Mouse (Mus musculus) erythroid progenitor cell, adult 5-6 weeks (primary cell): ENCODE measurements around the gene Gucy2c. TPM values are rescaled to one million over a fixed set of nuclear protein-coding genes. Genes with fewer than 3 reads are reported as not detected.

ENCODE experiments used
- ATAC-seq: replicated peaks from 2 replicates; pipeline ENCODE4 v1.8.0; 2016; ENCODE audit warnings: moderate number of reproducible peaks, mild to moderate bottlenecking, moderate TSS enrichment, inconsistent platforms; ENCODE audit not compliant: poor library complexity, low FRiP score, severe bottlenecking
- total RNA-seq, 2 experiments: library from RNA; stranded (forward) in 1 of 2; stranded (reverse) in 1 of 2; fragments of 150-400 nt in 1 of 2; fragments of 186-747, 209-891 nt in 1 of 2; gene quantifications; 2 replicates each; pipeline versions ENCODE4 v1.2.3 to v1.2.4; 2015 to 2017; ENCODE audit warnings: low replicate concordance in 2 of 2

Gucy2c gene
- total RNA-seq, 2 experiments from 2014 or later = not detected

DNA sequence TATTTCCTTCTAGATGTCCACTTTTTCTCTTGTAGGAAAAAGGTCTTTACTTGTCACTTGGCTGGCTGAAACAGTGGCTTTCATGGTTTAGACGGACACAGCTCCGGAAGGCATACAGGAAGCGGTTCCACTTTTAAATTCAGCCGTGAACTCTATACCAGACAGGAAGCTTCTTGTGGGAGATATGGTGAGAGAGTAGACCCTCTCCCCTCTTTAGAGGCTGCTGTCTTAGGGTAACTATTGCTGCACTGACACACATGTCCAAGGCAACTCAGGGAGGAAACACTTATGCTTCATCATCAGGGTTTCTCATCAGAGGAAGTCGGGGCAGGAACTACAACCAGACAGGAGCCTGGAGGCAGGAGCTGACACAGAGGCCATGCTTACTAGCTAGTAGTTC is 36.0 kb downstream of the Gucy2c start:
- ATAC-seq = no peak

DNA sequence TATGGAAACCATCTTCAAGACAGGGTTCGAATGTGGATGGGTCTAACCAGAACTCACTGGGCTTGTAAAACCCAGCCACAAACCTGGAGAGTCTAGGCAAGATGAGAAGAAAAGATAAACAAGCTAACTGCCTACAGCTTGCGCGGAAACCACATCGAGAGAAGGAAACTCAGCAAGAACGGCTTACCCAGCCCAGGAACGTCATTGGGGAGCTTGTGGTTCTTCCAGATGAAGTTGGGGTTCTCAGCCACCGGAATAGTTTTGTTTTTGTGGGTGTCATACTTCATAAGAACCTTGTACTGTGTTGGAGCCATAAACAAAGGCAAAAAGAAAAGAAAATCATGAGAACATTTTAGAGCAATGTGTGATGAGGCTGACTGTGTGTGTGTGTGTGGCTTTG is 37.8 kb downstream of the Gucy2c start:
- ATAC-seq = no peak

DNA sequence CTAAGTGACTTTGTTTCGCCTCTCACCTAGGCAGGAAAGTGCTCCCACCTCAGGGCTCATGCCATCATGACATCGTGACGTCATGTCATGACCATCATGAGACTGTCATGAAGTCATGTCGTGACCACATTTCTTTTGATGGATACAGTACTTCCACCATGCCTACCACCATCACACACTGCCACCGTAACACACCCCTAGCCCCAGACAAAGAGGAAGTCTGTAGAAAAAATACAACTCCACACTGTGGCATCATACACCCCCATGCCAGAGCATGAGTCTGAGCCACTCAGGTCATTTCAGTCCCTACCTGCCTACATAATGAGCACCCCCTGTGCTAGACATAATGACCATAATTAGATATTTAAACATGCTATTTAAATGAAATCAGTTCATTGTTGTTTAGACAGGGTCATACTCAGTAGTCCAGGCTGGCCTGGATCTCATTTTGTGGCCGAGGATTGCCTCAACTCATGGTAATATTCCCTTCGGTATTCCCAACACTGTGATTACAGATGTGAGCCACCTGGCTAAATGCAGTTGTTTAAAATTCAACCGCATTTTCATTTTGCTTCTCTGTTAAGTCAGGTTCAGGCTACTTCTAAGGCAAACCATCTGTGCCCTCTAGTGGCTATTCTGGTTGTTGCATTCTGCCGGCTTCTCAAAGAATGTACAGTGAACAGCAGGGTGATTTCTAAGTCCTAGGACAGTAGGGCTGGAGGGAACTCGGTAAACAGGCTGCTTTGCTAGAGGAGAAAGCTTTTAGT is 39.0 kb downstream of the Gucy2c start:
- ATAC-seq = peak; percentile 92

DNA sequence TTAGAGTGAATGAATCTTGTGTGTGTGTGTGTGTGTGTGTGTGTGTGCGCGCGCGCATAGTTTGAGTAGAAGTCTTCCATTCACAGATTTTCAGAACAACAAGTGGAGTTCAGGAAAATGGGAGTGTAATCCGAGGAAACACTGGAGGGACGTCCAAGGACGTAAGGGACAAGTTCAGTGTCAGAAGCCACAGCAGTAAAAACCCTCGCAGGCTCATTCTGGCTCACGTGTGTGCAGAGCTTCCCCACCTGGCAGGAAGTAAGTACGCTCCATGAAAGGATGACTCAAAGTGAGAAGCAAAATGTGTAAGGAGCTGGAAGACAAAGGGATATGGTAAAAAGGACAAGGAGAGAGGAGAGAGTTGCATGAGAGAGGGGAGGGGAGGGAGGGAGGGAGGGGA is 40.3 kb downstream of the Gucy2c start:
- ATAC-seq = no peak

DNA sequence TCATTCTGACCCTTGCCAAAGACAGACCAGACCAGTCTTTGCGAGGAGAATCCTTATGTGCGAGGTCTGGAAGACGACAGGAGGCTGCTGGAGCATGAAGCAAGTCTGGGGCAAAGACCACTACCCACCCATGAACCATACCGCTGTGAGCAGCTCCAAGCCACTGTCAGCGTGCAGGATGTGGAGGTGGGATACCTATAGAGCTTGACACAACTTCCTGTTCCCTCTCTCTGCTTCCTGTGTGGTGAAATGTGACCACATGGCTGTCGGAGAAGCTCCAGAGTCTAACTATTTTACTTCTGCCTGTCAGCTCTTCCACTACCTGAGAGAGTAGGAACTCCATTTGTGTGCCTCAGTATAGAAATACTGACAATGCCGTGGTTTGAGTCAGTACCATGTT is 45.8 kb downstream of the Gucy2c start:
- no peak for ATAC-seq

DNA sequence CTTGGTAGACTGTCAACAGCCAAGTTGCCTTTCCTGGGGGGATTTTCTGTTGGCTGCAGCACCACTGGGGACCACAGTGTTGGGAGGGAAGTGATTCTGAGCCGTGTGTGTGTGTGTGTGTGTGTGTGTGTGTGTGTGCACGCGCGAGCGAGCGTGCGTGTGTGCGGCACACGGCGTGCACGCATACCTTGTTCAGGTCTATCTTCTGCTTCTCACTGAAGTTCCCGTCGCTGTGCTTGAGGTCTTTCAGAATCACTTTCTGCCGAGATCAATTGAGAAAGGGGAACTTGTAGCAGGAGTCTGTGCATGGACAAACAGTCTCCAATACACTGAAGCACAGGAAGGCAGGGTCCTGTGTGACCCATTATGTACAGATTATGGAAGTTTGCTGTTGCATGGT is 53.4 kb downstream of the Gucy2c start:
- ATAC-seq = no peak

DNA sequence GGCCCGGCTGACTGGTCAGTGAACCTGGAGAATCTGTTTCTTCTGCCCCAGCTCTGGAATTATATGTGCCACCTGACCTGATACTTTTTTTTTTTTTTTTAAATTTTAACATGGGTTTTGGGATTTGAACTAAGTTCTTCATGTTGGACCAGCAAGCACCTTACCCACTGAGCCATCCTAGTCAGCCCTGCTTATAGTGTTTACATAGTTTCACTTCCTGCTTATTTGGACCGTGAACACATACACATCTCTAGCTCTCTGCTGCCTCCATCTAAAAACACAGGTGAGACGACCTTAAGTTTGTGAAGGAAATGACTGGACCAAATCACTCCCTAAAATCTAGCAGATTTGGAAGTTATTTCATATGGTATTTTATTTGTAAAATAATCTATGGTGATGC is 58.4 kb downstream of the Gucy2c start:
- ATAC-seq = no peak

DNA sequence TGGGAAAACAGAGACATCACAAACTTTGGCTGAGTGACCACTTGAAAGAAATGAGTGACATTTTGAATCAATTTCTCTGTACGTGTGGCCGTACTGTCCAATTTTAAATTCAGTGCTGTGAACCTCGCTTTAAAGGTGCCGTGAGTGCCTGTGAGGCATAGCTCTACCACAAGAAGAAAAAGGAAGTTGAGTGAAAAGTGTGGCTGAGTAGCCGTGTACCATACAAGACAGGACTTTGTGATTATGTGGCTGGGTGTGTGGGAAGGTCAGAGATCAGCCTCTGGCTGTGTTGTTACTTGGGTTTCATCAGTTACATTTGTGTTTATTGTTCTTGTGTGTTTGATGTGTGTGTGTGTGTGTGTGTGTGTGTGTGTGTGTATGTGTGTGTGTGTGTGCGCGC is 59.0 kb downstream of the Gucy2c start:
- ATAC-seq = no peak

DNA sequence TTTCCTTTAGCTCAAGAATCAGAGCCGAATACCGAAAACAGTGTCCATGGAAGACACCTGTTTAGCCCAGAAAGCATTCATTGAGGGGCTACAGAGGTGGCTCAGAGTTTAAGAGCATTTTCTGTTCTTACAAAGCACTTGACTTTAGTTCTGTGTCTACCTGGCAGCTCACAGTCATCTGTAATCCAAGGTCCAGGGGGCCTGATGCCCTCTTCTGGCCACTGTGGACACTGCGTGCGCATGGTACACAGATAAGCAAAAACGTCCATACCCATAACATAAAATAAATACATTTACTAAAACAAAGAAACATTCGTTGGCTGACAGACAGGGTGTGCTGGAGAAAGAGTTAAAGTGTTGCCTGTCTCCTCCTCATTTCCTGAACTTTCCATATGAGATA is 59.6 kb downstream of the Gucy2c start:
- ATAC-seq = no peak

DNA sequence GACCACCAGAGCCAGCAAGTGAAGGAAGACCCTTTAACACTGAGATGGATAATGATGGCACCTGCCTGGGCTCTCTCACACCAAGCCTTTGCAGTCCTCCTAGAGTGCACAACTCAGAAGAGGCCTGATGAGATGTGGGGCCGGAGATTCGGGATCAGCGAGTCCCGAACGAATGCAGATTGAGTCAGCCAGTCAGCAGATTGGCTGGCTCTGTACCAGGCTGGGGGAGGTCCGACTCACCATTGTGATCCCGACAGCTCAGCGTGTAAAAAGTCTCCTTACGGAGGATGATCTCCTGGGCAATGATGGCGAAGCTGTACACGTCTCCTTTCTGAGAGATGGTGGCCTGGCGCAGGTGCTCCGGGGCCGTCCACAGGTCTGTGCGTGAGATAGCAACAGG is 61.1 kb downstream of the Gucy2c start:
- no peak for ATAC-seq

DNA sequence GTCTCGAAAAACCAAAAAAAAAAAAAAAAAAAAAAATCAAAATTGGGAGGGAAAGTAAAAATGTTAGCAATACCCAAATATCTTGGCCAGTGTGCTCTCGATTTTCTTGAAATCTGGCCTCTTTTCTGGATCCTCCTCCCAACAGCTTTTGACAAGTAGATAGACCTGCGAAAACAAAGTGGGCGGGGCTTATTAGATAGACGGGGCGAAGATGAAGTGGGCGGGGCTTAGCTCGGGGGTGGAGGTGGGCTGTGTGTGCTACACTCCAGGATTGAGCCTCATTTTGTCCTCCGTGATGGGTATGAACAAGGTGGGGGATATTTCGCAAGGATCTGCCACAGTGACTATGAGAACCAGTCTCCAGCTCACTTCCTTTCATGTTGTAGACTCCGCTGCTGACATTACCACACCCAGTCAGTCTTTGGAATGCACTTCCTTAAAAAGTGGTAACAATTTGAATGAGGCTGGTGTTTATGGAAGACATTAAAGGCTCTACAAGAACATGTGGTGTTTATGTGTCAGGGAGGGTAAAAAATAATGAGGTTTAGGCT is 65.6 kb downstream of the Gucy2c start:
- ATAC-seq = no peak

DNA sequence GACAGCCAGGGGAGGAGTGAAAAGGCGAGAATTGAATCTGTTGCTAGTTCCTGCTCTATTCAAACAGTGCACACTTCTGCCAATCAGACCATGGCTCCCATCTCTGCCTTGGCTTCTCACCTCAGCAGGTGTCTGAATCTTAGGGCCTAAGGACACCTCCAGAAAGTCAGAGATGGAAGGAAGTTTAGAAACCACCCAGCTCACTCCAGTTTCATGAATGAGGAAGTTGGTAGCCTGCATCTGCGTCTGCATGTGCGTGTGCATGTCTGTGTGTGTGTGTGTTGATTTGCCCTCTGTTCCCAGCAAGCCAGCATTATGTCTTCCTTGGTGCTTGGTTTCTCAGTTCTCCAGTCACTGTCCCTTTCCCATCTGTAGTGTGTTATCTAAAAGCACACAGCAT is 67.5 kb downstream of the Gucy2c start:
- no peak for ATAC-seq

DNA sequence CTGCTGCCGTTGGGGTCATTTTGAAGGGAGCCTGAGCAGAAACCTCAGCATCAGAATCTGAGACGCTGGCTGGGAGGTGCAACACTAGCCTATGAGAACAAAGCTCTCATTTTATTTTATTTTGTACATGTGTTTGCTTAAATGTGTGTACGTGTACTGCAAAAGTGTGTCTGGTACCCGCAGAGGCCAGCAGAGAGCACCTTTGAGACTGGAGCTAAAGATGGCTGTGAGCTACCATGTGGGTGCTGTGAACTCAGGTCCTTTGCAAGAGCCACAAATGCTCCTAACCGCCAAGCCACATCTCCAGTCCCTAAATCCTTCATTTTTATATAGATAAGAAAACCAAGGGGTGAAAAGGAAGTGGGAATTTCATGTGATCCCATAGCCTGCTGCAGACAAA is 71.2 kb downstream of the Gucy2c start:
- no peak for ATAC-seq

DNA sequence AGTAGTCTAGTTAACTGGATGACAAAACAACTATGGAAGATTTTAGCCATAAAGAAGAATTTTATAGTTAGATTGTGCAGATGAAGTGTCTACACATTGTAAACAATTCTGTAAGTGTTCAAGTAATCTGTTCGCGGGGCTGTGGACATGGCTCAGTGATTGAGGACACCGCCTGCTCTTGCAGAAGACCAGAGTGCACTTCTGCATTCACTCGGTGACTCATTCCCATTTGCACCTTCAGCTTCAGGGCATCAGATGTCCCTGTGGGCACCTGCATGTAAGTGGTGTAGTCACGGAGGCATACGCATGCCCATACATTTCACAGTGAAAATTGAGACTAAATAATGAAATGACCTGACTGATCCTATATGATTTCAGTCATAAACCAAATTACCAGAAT is 73.0 kb downstream of the Gucy2c start:
- no peak for ATAC-seq

DNA sequence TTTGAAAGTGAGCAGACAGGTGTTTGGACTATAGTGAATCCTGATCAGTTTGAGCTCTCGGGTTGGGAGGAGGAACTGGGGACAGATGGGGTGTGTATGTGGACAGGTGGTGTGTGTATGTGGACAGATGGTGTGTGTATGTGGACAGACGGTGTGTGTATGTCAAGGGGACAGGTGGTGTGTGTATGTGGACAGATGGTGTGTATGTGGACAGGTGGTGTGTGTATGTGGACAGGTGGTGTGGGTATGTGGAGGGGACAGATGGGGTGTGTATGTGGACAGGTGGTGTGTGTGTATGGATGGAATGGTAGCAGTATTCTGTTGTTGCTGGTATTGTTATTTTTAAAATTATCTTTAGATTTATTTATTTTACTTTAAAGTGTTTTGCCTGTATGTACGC is 79.7 kb downstream of the Gucy2c start:
- ATAC-seq = no peak

DNA sequence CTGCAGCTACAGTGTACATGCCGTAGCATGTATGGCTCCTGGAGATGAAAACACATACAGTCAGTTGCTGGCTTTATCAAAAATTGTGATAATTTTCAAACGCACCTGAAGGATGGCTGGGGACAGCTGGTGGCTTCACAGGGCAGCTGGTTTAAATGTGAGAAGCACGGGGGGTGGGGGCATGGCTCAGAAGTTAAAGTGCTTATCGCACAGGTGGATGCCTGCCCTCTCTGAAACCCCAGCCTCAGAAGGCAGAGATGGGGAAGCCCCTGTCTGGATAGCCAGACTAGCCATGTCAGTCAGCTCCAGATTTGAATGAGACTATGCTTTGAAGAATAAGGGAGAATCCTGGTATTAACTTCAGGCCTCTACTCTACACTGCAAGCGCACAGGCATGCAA is 80.4 kb downstream of the Gucy2c start:
- ATAC-seq = no peak

DNA sequence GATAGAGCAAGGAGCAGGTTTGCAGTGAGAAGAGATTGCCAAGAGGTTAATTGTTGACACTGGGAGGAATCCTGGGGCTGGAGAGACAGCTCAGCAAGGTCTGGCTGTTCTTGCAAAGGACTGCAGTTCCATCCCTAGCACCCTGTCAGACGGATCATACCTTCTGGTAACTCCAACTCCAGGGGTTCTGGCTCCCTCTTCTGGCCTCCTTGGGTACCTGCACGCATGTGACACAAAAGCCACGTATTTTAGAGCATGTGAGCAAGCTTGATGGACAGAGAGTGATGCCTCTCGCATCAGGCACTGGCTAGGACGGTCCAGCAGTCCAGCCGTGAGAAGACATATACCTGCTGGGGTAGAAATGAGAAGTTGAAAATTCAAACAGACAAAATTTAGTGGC is 90.3 kb downstream of the Gucy2c start:
- ATAC-seq = no peak

DNA sequence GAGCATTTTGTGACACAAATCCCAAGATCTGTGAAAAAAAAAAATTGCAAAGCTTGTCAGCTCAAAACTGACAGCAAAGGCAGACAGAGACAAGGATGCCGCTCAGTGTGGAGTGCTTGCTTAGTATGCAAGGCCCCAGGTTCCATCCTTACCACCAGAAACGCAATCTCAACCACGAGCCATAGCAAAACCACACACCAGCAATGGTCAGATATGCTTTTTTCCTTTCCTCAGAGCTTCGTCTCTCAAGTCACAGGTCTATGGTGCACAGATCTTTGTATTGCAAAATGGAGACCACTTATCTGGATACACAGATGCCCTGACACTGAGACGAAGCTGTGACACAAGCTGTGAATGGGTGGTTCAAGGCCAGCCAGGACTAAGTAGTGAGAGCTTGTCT is 91.0 kb downstream of the Gucy2c start:
- ATAC-seq = no peak

DNA sequence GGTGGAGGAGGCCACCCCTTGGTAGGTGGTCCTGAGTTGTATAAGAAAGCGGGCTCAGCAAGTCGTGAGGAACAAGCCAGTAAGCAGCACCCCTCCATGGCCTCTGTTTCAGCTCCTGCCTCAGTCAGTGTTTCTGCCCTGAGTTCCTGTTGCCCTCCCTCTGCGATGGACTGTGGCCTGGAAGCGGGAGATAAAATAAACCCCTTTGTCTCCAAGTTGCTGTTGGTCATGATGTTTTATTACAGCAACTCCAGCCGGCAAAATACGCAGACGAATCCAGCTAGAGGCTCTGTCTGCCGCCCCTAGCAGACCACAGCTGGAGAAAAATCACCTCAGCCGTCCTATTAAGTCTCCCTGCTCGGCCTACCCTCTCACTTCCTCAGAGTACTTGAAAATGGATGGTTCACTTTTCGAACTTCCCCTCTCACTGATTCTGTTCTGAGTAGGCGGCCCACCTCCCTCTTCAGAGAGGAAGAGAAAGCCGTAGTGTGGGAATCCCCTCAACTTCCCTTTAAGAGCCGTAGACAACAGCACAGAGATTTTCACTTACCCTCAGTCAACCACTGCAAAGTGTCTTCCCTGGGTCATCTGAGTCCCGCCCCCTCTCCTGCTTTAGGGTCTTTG is 91.7 kb downstream of the Gucy2c start:
- no peak for ATAC-seq

DNA sequence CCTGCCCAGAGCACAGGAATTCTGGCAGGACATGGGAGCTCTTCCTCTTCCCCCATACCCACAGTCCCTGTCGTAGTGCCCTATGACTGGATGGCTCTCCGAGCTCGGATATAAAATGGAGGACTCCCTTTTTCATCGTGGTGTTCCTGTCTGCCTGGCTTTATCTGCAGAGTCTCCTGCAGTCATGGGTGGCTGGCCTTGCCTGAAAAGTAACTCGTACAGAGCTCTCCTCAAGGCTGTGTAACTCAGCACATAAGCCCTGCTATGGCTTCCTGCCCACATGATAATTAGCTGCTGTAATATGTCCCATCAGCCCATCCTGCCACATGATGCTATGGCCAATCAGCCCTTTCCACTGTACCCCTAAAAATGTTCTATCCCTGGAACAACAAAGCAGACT is 96.1 kb downstream of the Gucy2c start:
- ATAC-seq = no peak
